Mouse (Mus musculus) midbrain, embryonic 14.5 days (tissue): ENCODE results near the gene Dhx8. TPM values are rescaled to one million over a fixed set of nuclear protein-coding genes. Genes with fewer than 3 reads are reported as not detected.

ENCODE experiments used
- ATAC-seq: fragments of 200-750 bp; cut with Nextera tagmentation; 2 replicates; pipeline ENCODE4 v1.8.0; 2017; ENCODE audit warnings: moderate number of reproducible peaks, moderate library complexity; ENCODE audit not compliant: low FRiP score, low TSS enrichment
- DNase-seq: peaks from one replicate; pipeline ENCODE4 v3.0.0-alpha.2; 2015
- H3K27ac ChIP-seq: fragments of 300-500 bp; sonication (generic); replicated peaks from 2 replicates; pipeline ENCODE4 v1.5.1; 2014; ENCODE audit warnings: mild to moderate bottlenecking, low read depth, low read length, moderate library complexity
- H3K27me3 ChIP-seq: fragments of 300-500 bp; sonication (generic); 2 replicates; pipeline ENCODE4 v1.6.1; 2014; ENCODE audit warnings: low read length, control low read depth, mixed read lengths; ENCODE audit not compliant: control insufficient read depth, insufficient read depth
- H3K36me3 ChIP-seq: fragments of 300-500 bp; sonication (generic); 2 replicates; pipeline ENCODE4 v1.6.1; 2014; ENCODE audit warnings: low read length, control low read depth; ENCODE audit not compliant: control insufficient read depth, insufficient read depth
- H3K4me1 ChIP-seq: fragments of 300-500 bp; sonication (generic); 2 replicates; pipeline ENCODE4 v1.6.1; 2014; ENCODE audit warnings: mild to moderate bottlenecking, antibody characterized with exemption, low read length, control low read depth; ENCODE audit not compliant: control insufficient read depth, insufficient read depth
- H3K4me2 ChIP-seq: fragments of 300-500 bp; sonication (generic); 2 replicates; pipeline ENCODE4 v1.6.1; 2014; ENCODE audit warnings: mild to moderate bottlenecking, low read length, moderate library complexity
- H3K4me3 ChIP-seq: fragments of 300-500 bp; sonication (generic); replicated peaks from 2 replicates; pipeline ENCODE4 v1.5.1; 2014; ENCODE audit warnings: low read depth, low read length
- H3K9ac ChIP-seq: fragments of 300-500 bp; sonication (generic); replicated peaks from 2 replicates; pipeline ENCODE4 v1.6.1; 2014; ENCODE audit warnings: mild to moderate bottlenecking, low read length, moderate library complexity
- H3K9me3 ChIP-seq: fragments of 300-500 bp; sonication (generic); 2 replicates; pipeline ENCODE4 v1.6.1; 2016; ENCODE audit warnings: low read length, control low read depth, mixed read lengths; ENCODE audit not compliant: control insufficient read depth
- WGBS: fragments of 180-500 bp; shearing (Covaris S2); extraction: QIAGEN DNeasy Blood & Tissue Kit; methylation state at CpG from one replicate; pipeline ENCODE4 v1.1.7; 2014; 5-methylcytosine and 5-hydroxymethylcytosine counted together
- polyA plus RNA-seq: library from polyadenylated mRNA; unstranded; fragments of >200 nt; fragmentation: Nextera tagmentation; extraction: Ambion mirVana; gene quantifications from 2 replicates; pipeline ENCODE4 v1.2.1, GENCODE M21; 2014

The Dhx8 gene
- polyA plus RNA-seq, 1 experiment from 2014 or later = 35.4 TPM

DNA sequence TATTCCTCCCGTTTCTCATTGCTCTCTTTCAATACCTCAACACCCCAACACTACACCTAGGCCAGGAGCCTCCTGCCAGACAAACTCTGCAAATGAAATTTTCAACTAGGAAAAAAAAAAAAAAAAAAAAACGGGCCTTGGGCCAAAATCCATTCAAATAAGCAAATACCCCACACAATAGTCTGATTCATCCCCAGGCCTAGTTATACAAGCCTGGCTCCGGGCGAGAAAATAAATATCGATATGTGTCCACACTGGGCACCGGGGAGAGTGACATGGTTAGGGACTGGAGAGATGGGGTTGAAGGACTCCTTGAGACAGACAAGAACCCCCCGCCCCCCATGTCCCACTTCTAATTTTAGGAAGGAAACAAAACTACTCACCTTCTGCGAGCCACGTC is 50.9 kb downstream of the Dhx8 start:
- H3K27ac ChIP-seq = no peak overlapping the region
- DNase-seq = no peak
- no peak overlapping the region for H3K9ac ChIP-seq

GRCm38 (mm10) chr11:101784072-101784471 is 51.4 kb downstream of the Dhx8 start:
- Histone ChIP-seq H3K27ac (no peak overlapping the region), H3K4me1 (peaks cover 11% of the 10 kb centered on the region; the same call in 1 of the 2 replicates), H3K36me3 (no peaks in the 10 kb centered on the region), H3K27me3 (peaks cover 67% of the 10 kb centered on the region), H3K4me2 (peak overlapping the region; percentile 98), H3K9me3 (no peaks in the 10 kb centered on the region), H3K4me3 (peak overlapping the region; percentile 48), H3K9ac (peak overlapping the region; percentile 39)
- under 1% methylated on average over 19 of the region's 19 CpGs for WGBS
- ATAC-seq (no peak), DNase-seq (no peak)

More for the DNA sequence above, 50.9 kb downstream of the Dhx8 start:
- no peaks in the 10 kb centered on the region for H3K9me3 ChIP-seq
- WGBS = 24% methylated on average over 9 of the region's 9 CpGs
- no peaks in the 10 kb centered on the region for H3K36me3 ChIP-seq
- H3K27me3 ChIP-seq = peaks cover 66% of the 10 kb centered on the region
- peak overlapping the region; percentile 98 for H3K4me2 ChIP-seq
- ATAC-seq = no peak
- no peak overlapping the region for H3K4me3 ChIP-seq
- H3K4me1 ChIP-seq = peaks cover 11% of the 10 kb centered on the region; the same call in 1 of the 2 replicates

- WGBS = under 1% methylated on average over 58 of the region's 67 CpGs
- H3K4me3 ChIP-seq = peak overlapping the region; percentile 48
- H3K36me3 ChIP-seq = no peaks in the 10 kb centered on the region
- H3K4me2 ChIP-seq = peak overlapping the region; percentile 98
- 0 out of 2 replicates have a peak overlapping the region, but pooled peaks have one; percentile 41 for H3K27ac ChIP-seq
- H3K9ac ChIP-seq = peak overlapping the region; percentile 39
- ATAC-seq (peak; percentile 44), DNase-seq (peak; percentile 58)
- H3K9me3 ChIP-seq = no peaks in the 10 kb centered on the region
- peaks cover 11% of the 10 kb centered on the region; the same call in 1 of the 2 replicates for H3K4me1 ChIP-seq
- H3K27me3 ChIP-seq = peaks cover 67% of the 10 kb centered on the region
Measured at GRCm38 (mm10) chr11:101784488-101785142, 51.9 kb downstream of the Dhx8 start.

GRCm38 (mm10) chr11:101785143-101785851 is 52.6 kb downstream of the Dhx8 start, which contains the start of gene Etv4:
Etv4 (minus strand) TSS chr11:101785371.
- peak within 1 kb of the TSS; percentile 98 for H3K4me2 ChIP-seq
- no peaks in the 10 kb centered on the region for H3K36me3 ChIP-seq
- 0 out of 2 replicates have a peak within 1 kb of the TSS, but pooled peaks have one; percentile 41 for H3K27ac ChIP-seq
- H3K4me3 ChIP-seq = peak within 1 kb of the TSS; percentile 48
- 1% methylated on average over 35 of the region's 35 CpGs for WGBS
- peaks cover 67% of the 10 kb centered on the region for H3K27me3 ChIP-seq
- ATAC-seq (peak; percentile 93), DNase-seq (peak; percentile 97)
- H3K4me1 ChIP-seq = peaks cover 11% of the 10 kb centered on the region; the same call in 1 of the 2 replicates
- H3K9me3 ChIP-seq = no peaks in the 10 kb centered on the region
- H3K9ac ChIP-seq = peak within 1 kb of the TSS; percentile 39

- 7% methylated on average over 7 of the region's 7 CpGs for WGBS
- no peak for DNase-seq
- peak overlapping the region; percentile 48; the same call in 1 of the 2 replicates for H3K4me3 ChIP-seq
Measured at GRCm38 (mm10) chr11:101785852-101786205, 53.1 kb downstream of the Dhx8 start.

DNA sequence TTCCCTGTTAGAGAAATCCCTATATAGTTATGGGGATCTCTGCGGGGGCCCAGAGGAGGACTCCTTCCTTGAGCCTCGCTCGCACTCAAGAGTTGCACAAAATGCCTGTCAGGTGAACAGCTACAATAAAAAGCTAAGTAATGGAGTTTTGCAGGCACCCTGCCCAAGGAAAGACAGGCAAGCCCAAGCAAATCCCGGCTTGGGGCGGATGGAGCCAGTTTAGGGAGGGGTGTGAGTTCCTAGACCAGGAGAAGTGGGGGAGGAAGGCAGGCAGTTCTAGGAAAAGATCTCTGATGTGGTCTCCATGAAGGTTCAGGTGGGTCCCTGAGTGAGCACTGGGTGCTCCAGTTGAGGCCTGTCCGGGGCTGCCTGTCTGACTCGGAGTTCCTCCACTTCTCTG is 53.9 kb downstream of the Dhx8 start:
- peaks cover 11% of the 10 kb centered on the region; the same call in 1 of the 2 replicates for H3K4me1 ChIP-seq
- DNase-seq (no peak), ATAC-seq (no peak)
- no peaks in the 10 kb centered on the region for H3K9me3 ChIP-seq
- 69% methylated on average over 7 of the region's 7 CpGs for whole genome bisulfite sequencing
- H3K4me2 ChIP-seq = no peak overlapping the region
- no peaks in the 10 kb centered on the region for H3K36me3 ChIP-seq
- no peak overlapping the region for H3K9ac ChIP-seq
- H3K27me3 ChIP-seq = peaks cover 62% of the 10 kb centered on the region
- H3K27ac ChIP-seq = no peak overlapping the region
- H3K4me3 ChIP-seq = no peak overlapping the region

More at GRCm38 (mm10) chr11:101785852-101786205, 53.1 kb downstream of the Dhx8 start:
- Histone ChIP-seq H3K36me3 (no peaks in the 10 kb centered on the region), H3K27me3 (peaks cover 67% of the 10 kb centered on the region), H3K4me2 (peak overlapping the region; percentile 98), H3K4me1 (peaks cover 11% of the 10 kb centered on the region; the same call in 1 of the 2 replicates), H3K27ac (no peak overlapping the region), H3K9me3 (no peaks in the 10 kb centered on the region), H3K9ac (no peak overlapping the region)
- ATAC-seq = no peak

DNA sequence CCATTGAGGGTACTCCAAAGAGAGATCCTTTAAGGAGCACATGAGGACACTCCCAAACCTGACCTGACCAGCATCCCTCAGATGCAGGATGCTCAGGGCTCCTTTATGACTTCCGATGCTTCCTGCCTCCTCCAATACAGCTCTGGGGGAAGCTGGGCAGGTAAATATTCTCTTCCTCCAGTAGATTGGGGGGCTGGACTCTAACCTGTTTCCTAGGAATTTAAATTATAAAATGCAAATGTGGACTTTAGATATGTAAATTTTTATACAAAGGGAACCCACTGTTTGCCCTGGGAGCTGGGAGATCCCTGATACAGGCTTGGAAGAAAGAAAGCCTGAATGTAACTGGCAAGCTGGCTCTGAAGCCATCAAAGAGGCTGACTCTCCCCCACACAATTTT is 54.7 kb downstream of the Dhx8 start:
- no peaks in the 10 kb centered on the region for H3K9me3 ChIP-seq
- peaks cover 11% of the 10 kb centered on the region; the same call in 1 of the 2 replicates for H3K4me1 ChIP-seq
- ATAC-seq = no peak
- no peak overlapping the region for H3K9ac ChIP-seq
- peaks cover 58% of the 10 kb centered on the region for H3K27me3 ChIP-seq
- no peak overlapping the region for H3K27ac ChIP-seq
- no peak overlapping the region for H3K4me3 ChIP-seq
- 82% methylated on average over 1 of the region's 1 CpGs for WGBS
- DNase-seq = no peak
- H3K36me3 ChIP-seq = no peaks in the 10 kb centered on the region
- H3K4me2 ChIP-seq = no peak overlapping the region

GRCm38 (mm10) chr11:101790811-101791526 is 58.2 kb downstream of the Dhx8 start:
- no peaks in the 10 kb centered on the region for H3K9me3 ChIP-seq
- no peaks in the 10 kb centered on the region for H3K4me1 ChIP-seq
- H3K4me2 ChIP-seq = 0 out of 2 replicates have a peak overlapping the region, but pooled peaks have one; percentile 0
- no peak overlapping the region for H3K4me3 ChIP-seq
- no peak overlapping the region for H3K9ac ChIP-seq
- no peak overlapping the region for H3K27ac ChIP-seq
- ATAC-seq = no peak
- H3K36me3 ChIP-seq = no peaks in the 10 kb centered on the region
- DNase-seq = peak; percentile 44
- H3K27me3 ChIP-seq = peaks cover 26% of the 10 kb centered on the region
- 36% methylated on average over 19 of the region's 19 CpGs for WGBS
